Mouse (Mus musculus): Measurements from ENCODE around the gene Nol8. TPM values are rescaled to one million over a fixed set of nuclear protein-coding genes. Genes with fewer than 3 reads are reported as not detected.

Nol8 gene
- total RNA-seq, 2 experiments from 2014 or later, result 12.8 to 13.1 TPM

DNA sequence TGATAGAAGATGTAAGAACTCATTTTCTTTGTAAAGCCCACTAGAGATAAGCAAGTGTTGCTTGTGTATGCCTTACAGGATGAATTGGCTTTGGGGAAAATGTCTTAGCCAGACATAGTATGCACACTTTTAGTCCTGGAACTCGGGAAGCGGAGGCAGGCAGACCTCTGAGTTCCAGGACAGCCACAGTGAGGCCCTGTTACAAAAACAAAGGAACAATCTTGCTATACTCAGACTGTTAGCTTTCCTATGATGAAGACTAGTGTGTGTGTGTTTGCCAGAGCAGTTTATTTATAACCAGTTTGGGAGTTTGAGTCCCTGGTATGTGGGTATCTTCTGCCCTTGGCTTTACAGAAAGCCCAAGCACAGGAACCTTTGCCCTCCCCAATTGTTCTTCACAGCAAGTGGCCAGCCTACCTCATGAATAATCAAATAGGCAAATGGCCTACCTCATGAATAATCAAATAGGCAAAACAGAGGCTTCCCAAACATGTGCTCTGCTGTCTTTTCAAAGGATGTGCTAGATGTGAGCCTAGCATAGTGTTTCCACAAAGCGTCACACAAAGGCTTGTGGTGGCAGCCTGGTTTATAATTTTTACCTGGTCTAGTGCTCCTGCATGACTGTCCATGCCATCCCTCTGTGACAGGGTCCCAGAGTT is 53.3 kb downstream of the Nol8 start:
- H3K4me3 ChIP-seq, result no peak overlapping the region
- DNase-seq, result no peak
- intact Hi-C loops (cut with DNase I), result no loop called here
- TF ChIP-seq CTCF (IDR thresholded peaks at IDR 0.05), result no peak
- H3K27ac ChIP-seq, result no peak overlapping the region

DNA sequence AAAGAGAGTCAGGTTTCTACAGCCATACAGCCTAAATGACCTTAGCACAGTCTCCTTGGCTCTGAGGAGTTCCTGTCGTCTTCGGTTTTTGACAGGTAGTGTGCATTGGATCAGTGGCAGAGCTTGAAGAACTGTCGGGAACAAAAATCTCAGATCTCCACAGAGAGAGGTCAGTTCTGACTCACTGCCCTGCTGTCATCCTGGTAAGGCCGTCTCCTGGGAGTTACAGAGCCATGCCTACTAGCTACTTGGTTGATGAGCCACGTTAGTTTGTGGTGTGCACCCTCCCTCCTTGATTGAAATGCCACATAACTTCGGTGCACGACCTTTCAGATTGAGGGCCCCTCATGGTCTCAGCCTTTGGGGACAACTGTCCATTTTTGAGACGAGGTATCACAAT is 55.4 kb downstream of the Nol8 start:
- no peak for DNase-seq
- intact Hi-C loops (cut with DNase I), result no loop called here
- no peak for TF ChIP-seq CTCF (IDR thresholded peaks at IDR 0.05)

DNA sequence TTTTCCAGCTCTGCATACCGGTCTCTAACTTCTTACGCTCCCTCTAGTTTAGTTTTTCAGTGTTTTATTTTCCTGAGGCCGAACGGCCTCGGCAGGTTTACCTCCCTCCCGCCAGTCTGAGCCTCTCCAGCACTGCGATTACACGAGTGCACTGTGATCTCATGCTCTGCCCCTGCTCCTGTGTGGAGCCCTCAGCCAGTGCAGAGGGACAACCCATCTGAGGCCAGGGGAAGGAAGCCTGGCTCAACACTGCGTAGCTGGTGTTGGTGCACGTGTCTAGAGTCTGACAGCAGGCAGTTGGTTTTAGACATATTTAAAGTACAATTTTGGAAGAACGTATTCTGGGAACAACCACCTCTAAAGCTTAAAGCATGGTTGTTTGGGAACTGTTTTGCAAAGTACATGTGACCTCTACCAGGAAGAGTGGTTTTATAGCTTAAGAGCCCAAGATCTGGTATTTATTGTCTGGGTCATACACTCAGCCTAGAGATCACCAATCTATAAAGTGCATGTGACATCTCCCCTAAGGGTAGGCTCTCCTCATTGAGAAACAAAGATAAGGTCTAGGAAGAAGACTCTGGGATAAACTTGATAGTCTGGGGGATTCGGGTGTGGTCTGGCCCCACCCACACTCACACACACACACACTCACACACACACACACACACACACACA is 59.3 kb downstream of the Nol8 start:
- no peak overlapping the region for H3K4me3 ChIP-seq
- DNase-seq, result no peak
- TF ChIP-seq CTCF (IDR thresholded peaks at IDR 0.05), result no peak
- no peak overlapping the region for H3K27ac ChIP-seq
- intact Hi-C loops (cut with DNase I), result no loop called here

More for the DNA sequence above, 55.4 kb downstream of the Nol8 start:
- no peak overlapping the region for H3K4me3 ChIP-seq
- no peak overlapping the region for H3K27ac ChIP-seq

GRCm38 (mm10) chr13:49719310-49719709 is 66.4 kb downstream of the Nol8 start:
- no peak for TF ChIP-seq CTCF (IDR thresholded peaks at IDR 0.05)
- no peak for DNase-seq
- Histone ChIP-seq H3K4me3 (no peak overlapping the region), H3K27ac (no peak overlapping the region)
- intact Hi-C loops (cut with DNase I), result no loop called here

Other genes starting within 250 kb of the Nol8 start
- 1 to 10 TPM; 5.6 to 6.3 TPM for gene Ippk, start 231.8 kb upstream of the Nol8 start, total RNA-seq (2021)
- gene Tes3-ps, start 159.8 kb upstream of the Nol8 start, total RNA-seq (2021), result 1 to 10 TPM; 1.7 to 2.4 TPM
- 10 to 100 TPM in 1 of 2 experiments, 1 to 10 TPM in 1; 8.0 to 15.0 TPM for gene Ecm2, start 148.3 kb upstream of the Nol8 start, total RNA-seq (2021)
- 10 to 100 TPM; 13.0 to 19.6 TPM for gene Aspn, start 108.6 kb upstream of the Nol8 start, total RNA-seq (2021)
- gene Omd, start 70.6 kb upstream of the Nol8 start, total RNA-seq (2021), result 1 to 10 TPM; 1.9 to 4.8 TPM
- gene Ogn, start 45.0 kb upstream of the Nol8 start, total RNA-seq (2021), result 10 to 100 TPM; 21.3 to 46.8 TPM
- gene Cenpp, start 293 bp upstream of the Nol8 start, total RNA-seq (2021), result under 1 TPM; 0.79 to 0.86 TPM
- gene Iars, start 29.0 kb downstream of the Nol8 start, total RNA-seq (2021), result 10 to 100 TPM; 85.7 to 85.8 TPM
- gene Gm30302, start 145.9 kb downstream of the Nol8 start, total RNA-seq (2021), result not detected